Mouse (Mus musculus) right cerebral cortex, postnatal 36 days (tissue): Measurements from ENCODE around the gene Rai14.

Experiments used
- DNase-seq, 2 experiments: peaks; one replicate each; pipeline ENCODE4 v3.0.0; 2022; ENCODE audit warnings: low spot score in 2 of 2, mixed read lengths in 1 of 2

The Rai14 gene

GRCm38 (mm10) chr15:10611040-10611439 lies 103.4 kb downstream of the Rai14 start:
- no peak for DNase-seq

DNA sequence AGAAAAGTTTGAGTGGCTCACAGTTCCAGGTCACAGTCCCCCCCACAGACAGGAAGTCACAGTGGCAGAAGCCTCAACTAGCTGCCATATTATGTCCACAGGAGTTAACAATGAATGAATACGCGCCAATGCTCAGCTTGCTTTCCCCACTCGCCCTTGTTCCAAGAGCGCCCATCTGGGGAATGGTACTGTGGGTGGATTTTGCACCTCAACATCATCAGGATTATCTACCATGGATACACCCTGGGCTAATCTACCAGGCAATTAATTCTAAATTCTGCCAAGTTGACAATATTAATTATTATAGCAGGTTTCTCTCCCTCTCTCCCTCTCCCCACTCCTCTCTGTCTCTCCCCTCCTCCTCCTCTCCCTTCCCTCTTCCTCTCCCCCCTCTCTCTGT lies 105.3 kb downstream of the Rai14 start:
- no peak for DNase-seq

DNA sequence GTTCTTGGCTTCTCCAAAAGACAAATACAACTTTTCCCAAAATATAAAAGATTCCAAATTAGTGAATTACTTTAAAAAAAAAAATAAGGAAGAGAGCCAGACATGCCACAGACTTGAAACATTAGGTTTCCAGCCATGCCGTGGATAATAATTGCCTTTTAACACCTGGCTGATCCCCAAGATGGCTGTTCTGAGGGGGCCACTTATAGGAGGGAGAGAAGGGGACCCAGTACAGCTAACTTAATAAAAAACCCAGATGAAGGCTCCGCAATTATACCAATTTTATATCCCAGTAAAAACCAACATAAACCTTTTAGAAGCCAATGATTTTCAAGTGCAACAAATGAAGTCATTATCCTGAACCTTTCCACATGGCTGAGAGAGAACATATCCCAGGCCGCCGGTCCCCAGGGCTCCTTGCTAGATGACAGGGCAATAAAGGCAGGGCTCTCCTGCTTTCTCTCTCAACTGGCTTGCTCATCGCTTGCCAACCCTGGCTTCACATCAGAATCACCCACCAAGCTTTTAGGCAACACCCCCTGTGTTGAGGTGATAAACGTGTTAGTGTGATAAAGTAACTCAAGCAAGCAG lies 105.8 kb downstream of the Rai14 start:
- no peak for DNase-seq

GRCm38 (mm10) chr15:10599413-10599812 lies 115.0 kb downstream of the Rai14 start:
- no peak for DNase-seq

DNA sequence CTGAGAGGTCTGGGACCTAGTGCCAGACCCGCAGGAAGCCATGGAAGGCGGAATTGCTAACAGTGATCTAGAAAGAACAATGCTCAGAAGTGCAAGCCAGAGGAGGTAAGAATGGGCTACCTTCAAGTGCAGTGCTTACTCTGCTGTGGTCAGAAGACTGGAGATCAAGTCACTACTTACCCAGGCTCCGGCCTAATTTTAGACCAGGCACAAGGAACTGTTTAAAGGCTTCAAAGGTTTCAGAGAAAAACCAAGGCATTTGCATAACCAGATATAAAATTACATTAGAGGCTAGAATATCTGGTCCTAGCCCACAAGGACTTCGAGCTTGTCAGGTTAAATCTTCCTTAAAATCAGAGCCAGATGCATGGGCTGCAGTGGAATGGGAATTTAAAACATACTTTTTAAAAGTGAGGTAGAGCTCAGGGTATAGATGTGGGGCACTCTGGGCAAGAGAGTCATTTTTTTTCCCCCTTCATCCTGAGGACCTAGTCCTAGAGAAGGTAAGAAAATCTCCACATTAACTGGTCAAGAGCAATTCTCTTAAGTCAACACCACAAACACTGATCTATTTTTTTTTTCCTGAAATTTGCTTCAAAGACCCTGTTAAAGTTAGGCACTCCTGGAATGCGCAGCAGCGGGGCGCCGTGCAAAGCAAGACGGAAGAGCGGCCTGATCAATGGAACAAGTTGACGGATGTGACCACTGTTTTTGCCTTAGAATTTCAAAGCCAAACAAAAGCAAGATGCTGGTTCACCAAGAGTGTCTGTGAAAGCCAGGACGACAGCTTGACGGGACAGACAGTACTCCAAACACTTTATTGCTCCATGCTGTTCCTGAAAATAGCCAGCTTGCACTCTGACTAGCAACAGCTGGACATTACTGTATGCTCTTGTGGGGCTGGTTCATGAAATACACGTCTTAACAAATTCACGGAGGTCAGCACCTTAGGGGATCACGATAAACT lies 115.9 kb downstream of the Rai14 start:
- no peak for DNase-seq

DNA sequence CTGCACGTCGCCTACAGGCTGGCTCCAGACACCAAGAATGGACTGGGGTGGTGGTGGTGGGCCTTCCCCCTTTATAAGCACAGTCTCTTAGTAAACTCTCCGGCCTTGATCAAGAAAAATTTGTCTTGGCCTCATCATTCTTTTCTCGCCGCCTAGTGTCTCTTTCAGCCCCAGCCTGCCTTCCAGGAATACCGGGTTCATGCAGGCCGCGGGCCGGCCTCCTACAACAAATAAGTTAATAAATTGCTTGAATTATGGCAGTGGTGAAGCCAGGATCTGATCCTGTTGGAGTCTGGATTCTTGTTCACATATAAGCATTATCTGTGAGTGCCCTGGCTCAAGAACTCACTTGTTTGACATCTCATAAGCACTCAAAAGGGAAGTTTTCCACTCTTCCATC lies 117.6 kb downstream of the Rai14 start:
- DNase-seq, result no peak

GRCm38 (mm10) chr15:10595408-10595807 lies 119.0 kb downstream of the Rai14 start:
- DNase-seq, result no peak

DNA sequence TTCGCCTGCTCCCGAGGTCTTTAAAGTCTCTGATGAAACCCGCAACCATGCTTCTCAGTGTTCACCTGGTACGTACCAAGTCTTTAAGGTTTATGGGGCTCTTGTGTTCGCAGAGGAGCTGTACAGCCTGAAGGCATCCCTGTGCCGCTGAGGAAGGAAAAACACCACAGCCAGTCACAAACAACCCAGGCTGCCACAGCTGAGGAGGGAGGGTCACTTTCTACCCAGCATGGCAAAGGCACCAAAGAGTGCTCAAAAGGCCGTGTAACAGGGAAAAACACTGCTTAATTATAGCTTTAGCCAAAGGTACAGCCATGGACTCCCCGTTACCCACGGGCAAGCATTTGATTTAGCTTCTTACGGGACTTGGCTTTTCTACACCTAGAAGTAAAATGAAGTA lies 119.5 kb downstream of the Rai14 start:
- DNase-seq, result no peak

GRCm38 (mm10) chr15:10593094-10593493 lies 121.3 kb downstream of the Rai14 start:
- DNase-seq, result no peak

DNA sequence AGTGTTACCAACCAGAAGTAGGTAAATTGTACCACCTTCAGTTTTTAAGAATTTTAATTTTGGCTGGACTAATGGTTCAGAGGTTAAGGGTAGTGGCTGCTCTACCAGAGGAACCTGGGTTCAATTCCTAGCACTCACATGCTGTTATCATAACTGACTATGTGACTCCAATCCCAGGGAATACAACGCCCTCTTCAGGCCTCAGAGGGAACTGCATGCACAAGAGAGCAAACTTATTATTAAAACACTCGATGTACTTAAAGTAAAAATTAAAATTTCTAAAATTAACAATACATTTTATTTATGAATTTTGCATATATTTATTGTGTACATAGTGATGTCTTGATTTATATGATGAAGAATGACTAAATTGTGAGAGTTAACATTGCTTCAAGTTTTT lies 127.9 kb downstream of the Rai14 start:
- DNase-seq, result no peak

DNA sequence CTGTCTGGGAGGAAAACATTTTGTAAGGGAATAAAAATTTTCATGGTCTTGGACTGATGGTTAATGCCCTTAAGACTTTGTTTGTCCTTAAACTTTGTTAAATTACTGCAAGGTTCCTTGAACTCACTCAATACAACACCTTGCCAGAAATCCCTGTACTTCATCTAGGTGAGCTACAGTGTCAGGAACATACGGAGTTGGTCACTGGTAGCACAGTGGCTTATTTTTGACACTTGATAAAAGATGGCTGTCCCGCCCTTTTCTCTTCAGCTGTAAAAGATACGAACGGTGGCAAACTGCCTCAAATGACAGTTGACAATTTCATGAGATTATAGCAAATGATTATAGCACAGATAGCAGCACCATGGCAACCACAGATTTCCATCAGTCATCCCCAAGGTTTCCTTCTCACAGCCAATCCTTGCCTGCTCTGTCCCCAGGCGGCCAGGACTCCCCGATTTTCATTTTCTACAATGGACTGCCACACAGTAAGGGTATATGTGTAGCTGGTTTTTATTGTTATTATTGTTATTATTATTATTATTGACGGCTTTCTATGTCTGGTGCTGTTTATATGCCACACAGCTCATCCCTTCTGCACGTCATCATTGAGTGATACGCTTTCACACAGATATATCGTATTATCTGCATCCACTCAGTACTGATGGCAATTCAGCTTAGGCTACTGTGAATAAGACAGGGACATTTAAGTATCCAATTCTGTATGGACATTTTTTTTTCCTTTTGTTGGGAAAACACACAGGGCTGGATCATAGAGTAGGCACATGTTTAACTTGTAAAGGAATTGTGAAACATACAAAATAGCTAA lies 129.9 kb downstream of the Rai14 start:
- no peak for DNase-seq

- DNase-seq, result no peak
Observed at GRCm38 (mm10) chr15:10583408-10583807, 131.0 kb downstream of the Rai14 start.

GRCm38 (mm10) chr15:10579159-10579558 lies 135.3 kb downstream of the Rai14 start:
- no peak for DNase-seq

DNA sequence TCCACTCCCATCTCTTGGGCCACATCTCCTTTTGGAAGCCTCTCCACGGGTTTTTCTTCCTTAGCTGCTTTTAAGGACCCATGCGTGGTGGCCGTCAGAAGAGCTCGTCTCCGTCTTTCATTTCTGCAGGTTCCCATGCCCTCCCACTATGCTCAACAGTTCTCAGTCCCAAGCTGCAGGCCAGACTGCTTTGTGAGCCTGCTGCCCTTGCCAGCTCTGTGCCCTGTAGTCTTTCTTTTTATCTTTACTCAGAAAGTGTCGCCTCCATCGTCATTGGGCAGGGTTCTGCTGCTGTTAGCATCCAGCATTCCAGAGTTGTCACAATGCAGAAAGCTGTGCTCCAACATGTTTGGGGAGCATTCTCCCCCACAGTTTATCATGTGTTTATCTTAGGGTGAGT lies 147.9 kb downstream of the Rai14 start:
- DNase-seq, result no peak

DNA sequence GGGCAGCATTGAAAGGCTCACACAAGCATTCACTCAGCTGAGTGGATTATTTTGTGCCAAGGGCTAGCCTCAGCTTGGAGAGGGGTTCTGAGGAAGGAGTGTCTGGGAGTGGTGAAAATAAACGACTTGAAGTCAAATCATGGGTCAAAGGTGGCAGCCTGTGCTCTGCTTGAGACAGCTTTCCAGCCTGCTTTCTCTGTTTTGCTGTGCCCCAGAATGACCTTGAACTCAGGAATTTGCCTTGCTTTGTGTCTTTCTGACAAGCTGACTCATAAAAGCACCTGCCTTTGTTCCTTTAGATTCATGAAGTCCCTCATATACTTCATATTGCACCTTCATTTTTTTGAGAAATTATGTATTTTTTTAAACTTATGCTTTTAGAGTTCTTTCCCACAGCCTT lies 150.2 kb downstream of the Rai14 start:
- DNase-seq, result no peak

- no peak for DNase-seq
Observed at GRCm38 (mm10) chr15:10562281-10562680, 152.1 kb downstream of the Rai14 start.

DNA sequence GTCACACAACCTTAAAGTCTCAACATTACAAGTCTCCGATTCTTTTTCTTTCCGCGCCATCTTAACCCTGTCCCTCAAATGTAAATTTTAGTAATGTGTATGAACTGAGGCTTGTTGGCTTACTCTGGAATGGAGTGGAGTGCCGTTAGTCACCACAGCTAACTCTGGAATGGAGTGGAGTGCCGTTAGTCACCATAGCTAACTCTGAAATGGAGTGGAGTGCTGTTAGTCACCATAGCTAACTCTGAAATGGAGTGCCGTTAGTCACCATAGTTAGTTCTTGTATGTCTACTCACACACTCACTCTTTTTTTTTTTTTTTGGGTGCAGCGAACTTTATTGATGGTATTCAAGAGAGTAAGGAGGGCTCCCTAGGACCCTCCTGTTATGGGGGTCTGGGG lies 154.4 kb downstream of the Rai14 start:
- no peak for DNase-seq

DNA sequence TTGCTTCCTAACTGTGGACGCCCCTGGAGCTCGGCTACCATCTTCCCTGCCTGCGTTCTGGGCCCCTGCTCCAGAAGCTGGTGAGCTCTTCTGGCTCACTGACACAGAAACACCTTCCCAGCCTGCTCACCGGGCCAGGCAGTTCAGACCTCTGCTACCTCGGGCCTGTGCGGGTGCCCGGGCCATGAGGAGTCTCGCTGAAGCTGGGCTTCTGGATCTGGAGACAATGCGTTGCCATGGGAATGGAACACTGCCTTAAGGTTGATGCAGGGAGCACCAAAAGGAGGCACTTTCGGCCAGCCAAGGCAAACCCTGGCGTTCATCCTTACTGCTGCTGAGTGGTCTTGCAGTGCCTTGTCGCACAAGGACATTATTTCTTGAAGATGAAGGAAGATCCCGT lies 156.0 kb downstream of the Rai14 start, which contains the start of gene Ttc23l:
TSS of gene Ttc23l (minus strand) at position 204 of the 400 bp plus-strand sequence.
- no peak for DNase-seq

DNA sequence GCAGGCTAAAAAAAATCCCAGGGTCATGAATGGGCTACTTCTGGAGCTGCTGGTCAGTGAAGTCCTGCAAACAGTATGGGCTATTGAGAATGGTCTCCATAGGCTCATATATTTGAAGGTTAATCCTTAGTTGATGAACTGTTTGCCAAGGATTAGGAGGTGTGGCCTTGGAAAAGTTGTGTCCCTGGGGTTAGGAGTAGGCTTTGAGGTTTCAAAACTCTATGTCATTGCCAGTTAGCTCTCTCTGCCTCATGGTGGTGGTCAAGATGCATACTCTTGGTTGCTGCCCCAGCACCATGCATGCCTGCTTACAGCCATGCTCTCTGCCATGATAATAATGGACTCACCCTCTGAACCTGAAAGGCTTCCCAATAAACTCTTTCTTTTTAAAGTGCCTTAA lies 160.1 kb downstream of the Rai14 start:
- DNase-seq, result no peak

DNA sequence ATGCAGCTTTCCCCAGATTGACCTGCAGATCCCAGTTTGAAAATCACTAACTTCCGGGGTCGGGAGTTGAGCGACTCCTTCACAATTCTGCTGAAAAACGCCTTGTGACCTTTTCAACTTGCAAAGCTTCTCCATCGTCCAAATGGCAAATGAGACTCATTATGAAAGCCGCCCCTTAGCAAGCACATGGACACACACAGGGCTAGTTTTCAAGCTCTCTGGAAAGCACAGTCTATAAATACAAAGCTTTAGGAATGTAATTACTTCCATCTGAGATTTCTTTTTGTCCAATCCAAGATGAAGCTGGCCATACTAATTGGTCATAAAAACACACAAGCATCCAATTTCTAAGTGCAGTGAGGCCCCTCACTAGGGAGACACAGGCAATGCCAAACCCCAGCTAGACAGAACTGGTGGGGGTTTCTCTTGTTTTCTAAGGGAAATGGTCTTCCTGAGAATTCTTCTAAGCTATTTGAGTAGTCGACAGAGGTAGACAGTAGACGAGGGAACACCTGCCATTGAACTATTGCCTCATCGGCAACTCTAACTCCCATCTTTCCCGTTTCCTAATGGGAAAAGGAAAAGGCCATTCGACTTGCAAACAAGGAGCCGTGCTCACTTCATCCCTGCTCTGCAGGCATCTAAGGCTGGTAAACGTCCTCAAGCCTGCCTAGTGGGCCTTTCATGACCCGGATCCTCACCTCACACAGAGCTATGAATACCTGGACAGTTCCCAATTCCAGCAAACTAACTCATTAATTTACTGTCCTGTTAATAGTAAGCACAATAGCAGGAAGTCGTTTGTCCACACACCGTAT lies 173.9 kb downstream of the Rai14 start:
- no peak for DNase-seq

- DNase-seq, result no peak
Observed at GRCm38 (mm10) chr15:10535969-10536368, 178.5 kb downstream of the Rai14 start.
